Mouse (Mus musculus) T-cell, adult 2 months (primary cell): ENCODE data around the gene Midn.

Experiments used
- DNase-seq: peaks from one replicate; pipeline ENCODE4 v3.0.0; 2022; ENCODE audit warnings: low spot score

Midn gene

GRCm38 (mm10) chr10:80144159-80144558, 3.9 kb upstream of the Midn start:
- no peak for DNase-seq

DNA sequence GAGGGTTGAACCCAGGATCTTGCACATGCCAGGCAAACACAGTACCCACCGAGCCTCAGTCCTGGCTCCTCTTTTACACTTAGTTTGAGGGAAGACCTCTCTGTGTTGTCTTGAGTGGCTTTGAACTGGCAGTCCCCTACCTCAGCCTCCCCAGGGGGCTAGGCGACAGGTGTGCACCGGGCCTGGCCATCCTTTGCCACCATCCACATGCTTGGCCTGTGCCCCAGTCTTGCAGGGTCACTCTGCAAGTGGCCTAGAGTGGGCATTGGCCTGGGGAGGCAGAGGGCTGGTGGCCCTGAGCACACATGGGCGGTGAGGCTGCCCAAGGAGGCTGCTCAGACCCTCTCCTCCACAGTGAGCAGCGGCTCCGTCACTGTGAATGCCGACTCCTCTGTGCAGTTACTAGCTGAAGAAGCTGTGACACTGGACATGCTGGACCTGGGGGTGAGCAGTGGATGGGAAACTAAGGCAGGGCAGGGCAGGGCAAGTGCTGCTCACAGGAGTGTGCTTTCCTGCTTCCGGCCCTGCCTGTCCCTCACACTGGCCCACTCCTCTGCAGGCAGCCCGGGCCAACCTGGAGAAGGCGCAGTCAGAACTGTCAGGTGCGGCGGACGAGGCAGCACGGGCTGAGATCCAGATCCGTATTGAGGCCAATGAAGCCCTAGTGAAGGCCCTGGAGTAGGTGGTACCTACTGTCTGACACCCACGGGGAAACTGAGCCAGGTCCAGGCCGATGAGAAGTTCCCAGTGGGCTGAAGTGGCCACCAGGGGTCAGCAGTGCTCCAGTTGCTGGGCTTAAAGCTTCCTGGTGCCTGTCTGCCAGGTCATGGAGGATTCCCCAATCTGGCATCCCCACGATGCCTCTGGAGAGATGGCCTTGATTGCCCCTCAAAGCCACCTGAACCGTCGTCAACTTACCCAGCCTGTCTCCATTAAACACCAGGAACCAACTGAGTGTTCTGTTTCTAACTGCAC, 2.9 kb upstream of the Midn start:
- DNase-seq = peak; percentile 65

GRCm38 (mm10) chr10:80145896-80146295, 2.2 kb upstream of the Midn start:
- DNase-seq = no peak

GRCm38 (mm10) chr10:80146568-80147011, 1.5 kb upstream of the Midn start:
- DNase-seq = no peak

- no peak for DNase-seq
Observed at GRCm38 (mm10) chr10:80147146-80147718, 840 bp upstream of the Midn start.

GRCm38 (mm10) chr10:80148610-80149290, 678 bp downstream of the Midn start:
- peak; percentile 92 for DNase-seq

DNA sequence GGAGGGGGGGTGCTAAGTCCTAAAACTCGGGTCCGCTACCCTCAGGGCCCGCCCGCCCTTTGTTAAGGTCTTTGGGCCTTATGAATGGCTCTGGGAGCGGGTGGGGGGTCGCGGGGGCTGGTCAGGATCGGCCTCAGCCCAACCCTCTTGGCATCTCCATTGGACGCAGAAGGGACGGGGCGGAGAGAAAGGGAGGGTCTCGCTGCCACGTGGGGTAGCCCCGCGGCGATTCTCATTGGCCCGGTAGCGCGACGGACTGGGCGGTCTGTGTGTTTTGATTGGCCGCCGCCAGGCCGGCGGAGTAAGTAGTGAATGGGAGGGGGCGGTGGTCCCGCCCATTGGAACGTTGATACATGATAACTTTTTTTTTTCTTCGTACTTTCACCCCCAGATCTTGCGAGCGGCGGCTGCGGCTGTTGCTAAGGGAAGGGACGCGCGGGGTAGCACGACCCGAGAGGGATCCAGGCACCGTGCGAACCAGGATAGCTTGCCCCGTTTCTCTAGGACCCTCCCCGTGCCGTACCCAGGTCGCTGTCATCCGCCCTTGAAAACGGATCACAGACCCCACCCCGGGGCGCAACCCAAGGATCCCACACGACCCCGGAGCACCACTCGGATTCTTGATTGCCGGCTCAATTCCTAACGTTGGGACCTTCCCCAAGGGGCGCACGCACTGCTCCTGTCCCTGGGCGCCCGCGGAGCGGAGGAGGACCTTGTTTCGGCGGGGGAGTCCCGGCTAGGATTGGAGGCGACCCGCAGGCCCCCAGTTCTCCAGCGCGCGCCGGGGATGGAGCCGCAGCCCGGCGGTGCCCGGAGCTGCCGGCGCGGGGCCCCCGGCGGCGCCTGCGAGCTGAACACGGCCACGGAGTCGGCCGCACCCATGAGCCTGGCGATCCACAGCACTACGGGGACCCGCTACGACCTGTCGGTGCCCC, 1.5 kb downstream of the Midn start:
- DNase-seq = peak; percentile 98

- peak; percentile 67 for DNase-seq
Observed at GRCm38 (mm10) chr10:80150226-80151210, 2.4 kb downstream of the Midn start.

DNA sequence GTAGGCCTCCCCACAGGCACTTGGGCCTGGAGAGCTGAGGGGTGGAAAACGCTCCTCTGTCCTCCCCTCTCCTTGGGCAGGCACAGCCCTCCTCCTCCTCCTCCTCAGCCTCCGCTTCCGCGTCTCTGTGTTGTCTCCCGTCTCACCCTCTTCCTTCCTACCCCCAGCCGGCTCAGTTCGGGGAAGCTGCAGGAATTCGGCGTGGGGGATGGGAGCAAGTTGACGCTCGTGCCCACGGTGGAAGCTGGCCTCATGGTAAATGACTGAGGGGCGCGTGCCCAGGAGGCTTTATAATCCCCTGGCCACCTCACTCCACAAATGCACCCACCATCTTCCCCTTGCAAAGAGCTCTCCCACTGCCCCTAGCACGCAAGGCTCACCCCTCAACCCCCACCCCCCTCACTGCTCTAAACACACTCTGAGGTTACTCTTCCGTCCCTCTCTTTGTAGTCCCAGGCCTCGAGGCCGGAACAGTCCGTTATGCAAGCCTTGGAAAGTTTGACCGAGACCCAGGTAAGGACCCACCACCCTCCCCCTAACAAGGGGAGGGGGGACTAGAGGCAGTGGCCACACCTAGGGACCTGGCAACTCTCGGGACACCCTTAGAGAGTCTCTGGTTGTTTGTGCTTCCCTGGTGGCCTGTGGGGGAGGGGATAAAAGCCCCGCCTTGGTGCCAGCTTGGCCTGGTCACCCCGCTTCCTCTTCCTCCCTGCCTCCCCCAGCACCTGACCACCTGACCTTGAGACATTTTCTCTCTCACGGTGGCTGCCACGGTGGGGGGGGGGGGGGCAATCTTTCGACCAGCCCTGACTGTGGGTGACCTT, 3.4 kb downstream of the Midn start:
- peak; percentile 33 for DNase-seq

GRCm38 (mm10) chr10:80152071-80152872, 4.2 kb downstream of the Midn start:
- DNase-seq = peak; percentile 39

GRCm38 (mm10) chr10:80152873-80153260, 4.8 kb downstream of the Midn start:
- DNase-seq = no peak

DNA sequence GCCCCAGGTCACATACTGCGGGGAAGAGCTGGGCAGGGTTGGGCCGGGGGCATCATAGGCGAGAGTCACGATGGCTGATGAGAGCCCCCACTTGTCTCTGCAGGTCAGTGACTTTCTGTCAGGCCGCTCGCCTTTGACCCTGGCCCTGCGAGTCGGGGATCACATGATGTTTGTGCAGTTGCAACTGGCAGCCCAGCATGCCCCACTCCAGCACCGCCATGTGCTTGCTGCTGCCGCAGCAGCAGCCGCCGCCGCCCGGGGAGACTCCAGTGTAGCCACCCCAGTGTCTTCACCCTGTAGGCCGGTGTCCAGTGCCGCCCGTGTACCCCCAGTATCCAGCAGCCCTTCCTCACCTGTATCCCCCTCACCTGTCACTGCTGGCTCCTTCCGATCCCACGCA, 5.6 kb downstream of the Midn start:
- no peak for DNase-seq

GRCm38 (mm10) chr10:80154384-80154783, 6.3 kb downstream of the Midn start:
- DNase-seq = no peak

- no peak for DNase-seq
Observed at GRCm38 (mm10) chr10:80155277-80155676, 7.2 kb downstream of the Midn start.

- DNase-seq = no peak
Observed at GRCm38 (mm10) chr10:80156002-80156751, 8.1 kb downstream of the Midn start.

GRCm38 (mm10) chr10:80156752-80157053, 8.6 kb downstream of the Midn start:
- no peak for DNase-seq

- no peak for DNase-seq
Observed at GRCm38 (mm10) chr10:80157141-80157929, 9.3 kb downstream of the Midn start.
